Mouse (Mus musculus) midbrain, embryonic 12.5 days (tissue): ENCODE results near the gene Tspan9. TPM values are rescaled to one million over a fixed set of nuclear protein-coding genes. Genes with fewer than 3 reads are reported as not detected.
A peak's percentile ranks its signal among the peaks of the same experiment; 100 is the strongest.

ENCODE experiments used
- ATAC-seq: fragments of 200-750 bp; cut with Nextera tagmentation; 2 replicates; pipeline ENCODE4 v1.8.0; 2017; ENCODE audit warnings: low read depth, moderate TSS enrichment, moderate library complexity; ENCODE audit not compliant: low FRiP score
- H3K27ac ChIP-seq: fragments of 300-500 bp; sonication (generic); replicated peaks from 2 replicates; pipeline ENCODE4 v1.5.1; 2016; ENCODE audit warnings: mild to moderate bottlenecking
- H3K27me3 ChIP-seq: fragments of 300-500 bp; sonication (generic); 2 replicates; pipeline ENCODE4 v1.6.1; 2016; ENCODE audit warnings: mild to moderate bottlenecking
- H3K36me3 ChIP-seq: fragments of 300-500 bp; sonication (generic); 2 replicates; pipeline ENCODE4 v1.6.1; 2016
- H3K4me1 ChIP-seq: fragments of 300-500 bp; sonication (generic); 2 replicates; pipeline ENCODE4 v1.6.1; 2016
- H3K4me2 ChIP-seq: fragments of 300-500 bp; sonication (generic); replicated peaks from 2 replicates; pipeline ENCODE4 v1.6.1; 2016; ENCODE audit warnings: mild to moderate bottlenecking, moderate library complexity
- H3K4me3 ChIP-seq: fragments of 300-500 bp; sonication (generic); 2 replicates; pipeline ENCODE4 v1.5.1; 2016; ENCODE audit warnings: mild to moderate bottlenecking
- H3K9ac ChIP-seq: fragments of 300-500 bp; sonication (generic); replicated peaks from 2 replicates; pipeline ENCODE4 v1.6.1; 2016; ENCODE audit warnings: mild to moderate bottlenecking, moderate library complexity
- H3K9me3 ChIP-seq: fragments of 300-500 bp; sonication (generic); 2 replicates; pipeline ENCODE4 v1.6.1; 2016; ENCODE audit warnings: mild to moderate bottlenecking
- WGBS: fragments of 180-500 bp; shearing (Covaris S2); methylation state at CpG from one replicate; pipeline ENCODE4 v1.1.7; 2016; 5-methylcytosine and 5-hydroxymethylcytosine counted together
- polyA plus RNA-seq: library from polyadenylated mRNA; unstranded; fragments of >200 nt; fragmentation: Nextera tagmentation; extraction: Ambion mirVana; gene quantifications from 2 replicates; pipeline ENCODE4 v1.2.1, GENCODE M21; 2016

The Tspan9 gene
- polyA plus RNA-seq, 1 experiment from 2014 or later = 39.0 TPM

DNA sequence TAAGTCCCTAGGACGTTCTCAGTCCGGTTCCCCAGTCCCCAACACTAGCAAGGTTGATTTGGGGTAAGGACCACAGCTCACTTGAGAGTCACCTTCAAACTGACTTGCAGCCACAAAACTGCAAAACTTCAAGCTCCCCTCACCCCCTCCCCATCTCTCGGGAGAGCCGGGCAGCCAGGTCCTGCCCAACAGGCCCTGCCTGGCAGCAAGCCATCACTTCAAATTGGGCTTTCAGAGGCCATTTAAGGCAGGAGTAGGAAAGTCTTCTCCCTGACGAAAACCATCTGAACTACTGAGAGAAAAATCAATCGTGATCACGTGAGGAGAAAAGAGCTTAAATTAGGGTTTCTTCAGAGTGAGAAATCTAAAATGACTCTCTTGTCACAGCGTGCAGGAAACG lies 44.2 kb downstream of the Tspan9 start:
- H3K9me3 ChIP-seq = no peaks in the 10 kb centered on the region
- no peak for ATAC-seq
- H3K27me3 ChIP-seq = no peaks in the 10 kb centered on the region
- no peaks in the 10 kb centered on the region for H3K36me3 ChIP-seq
- peaks cover 12% of the 10 kb centered on the region for H3K4me1 ChIP-seq
- H3K27ac ChIP-seq = no peak overlapping the region
- H3K9ac ChIP-seq = no peak overlapping the region
- 80% methylated on average over 9 of the region's 9 CpGs for WGBS
- H3K4me2 ChIP-seq = no peak overlapping the region
- no peak overlapping the region for H3K4me3 ChIP-seq

DNA sequence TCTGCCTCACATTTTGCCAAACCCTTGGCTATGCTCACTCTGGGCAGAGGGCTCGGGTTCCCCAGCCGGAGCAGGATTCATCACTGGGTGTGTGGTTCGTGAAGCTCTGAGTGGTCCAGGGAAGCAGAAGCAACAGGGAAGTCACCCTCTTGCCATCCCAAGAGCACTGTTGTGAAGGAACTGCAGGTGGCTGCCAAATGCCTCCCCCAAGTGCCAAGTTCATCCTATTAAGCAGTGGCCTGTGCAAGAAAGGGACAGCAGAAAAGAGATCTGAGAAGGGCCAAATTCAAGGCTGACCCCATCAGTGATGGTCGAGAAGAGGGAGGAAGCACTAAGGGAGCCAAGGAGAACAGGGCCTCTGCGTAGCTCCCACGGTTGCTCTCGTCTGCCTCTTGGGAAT lies 46.9 kb downstream of the Tspan9 start:
- Histone ChIP-seq H3K9ac (no peak overlapping the region), H3K27ac (no peak overlapping the region), H3K4me3 (no peak overlapping the region), H3K4me1 (no peaks in the 10 kb centered on the region), H3K4me2 (no peak overlapping the region), H3K9me3 (no peaks in the 10 kb centered on the region), H3K36me3 (no peaks in the 10 kb centered on the region), H3K27me3 (no peaks in the 10 kb centered on the region)
- WGBS = 87% methylated on average over 7 of the region's 7 CpGs
- ATAC-seq = no peak

- Histone ChIP-seq H3K9me3 (no peaks in the 10 kb centered on the region), H3K27ac (no peak overlapping the region), H3K4me3 (no peak overlapping the region), H3K4me1 (peaks cover 4% of the 10 kb centered on the region; the same call in 1 of the 2 replicates), H3K27me3 (no peaks in the 10 kb centered on the region), H3K36me3 (no peaks in the 10 kb centered on the region), H3K9ac (no peak overlapping the region), H3K4me2 (no peak overlapping the region)
- no peak for ATAC-seq
- 77% methylated on average over 8 of the region's 8 CpGs for WGBS
Measured at GRCm38 (mm10) chr6:128095906-128096305, 47.5 kb downstream of the Tspan9 start.

GRCm38 (mm10) chr6:128095131-128095530 lies 48.3 kb downstream of the Tspan9 start:
- H3K27me3 ChIP-seq = no peaks in the 10 kb centered on the region
- no peak overlapping the region for H3K4me2 ChIP-seq
- no peak overlapping the region for H3K9ac ChIP-seq
- no peak for ATAC-seq
- H3K4me3 ChIP-seq = no peak overlapping the region
- no peak overlapping the region for H3K27ac ChIP-seq
- no peaks in the 10 kb centered on the region for H3K9me3 ChIP-seq
- H3K4me1 ChIP-seq = peaks cover 4% of the 10 kb centered on the region; the same call in 1 of the 2 replicates
- H3K36me3 ChIP-seq = no peaks in the 10 kb centered on the region
- WGBS = 91% methylated on average over 10 of the region's 10 CpGs

GRCm38 (mm10) chr6:128093856-128094628 lies 49.4 kb downstream of the Tspan9 start:
- 86% methylated on average over 15 of the region's 15 CpGs for WGBS
- no peak overlapping the region for H3K9ac ChIP-seq
- ATAC-seq = no peak
- H3K9me3 ChIP-seq = no peaks in the 10 kb centered on the region
- H3K4me1 ChIP-seq = peaks cover 12% of the 10 kb centered on the region
- no peaks in the 10 kb centered on the region for H3K36me3 ChIP-seq
- no peak overlapping the region for H3K27ac ChIP-seq
- no peaks in the 10 kb centered on the region for H3K27me3 ChIP-seq
- H3K4me2 ChIP-seq = no peak overlapping the region
- no peak overlapping the region for H3K4me3 ChIP-seq

GRCm38 (mm10) chr6:128092621-128093020 lies 50.8 kb downstream of the Tspan9 start:
- Histone ChIP-seq H3K9ac (no peak overlapping the region), H3K27me3 (no peaks in the 10 kb centered on the region), H3K36me3 (no peaks in the 10 kb centered on the region), H3K4me3 (no peak overlapping the region), H3K4me1 (peaks cover 16% of the 10 kb centered on the region), H3K4me2 (no peak overlapping the region), H3K9me3 (no peaks in the 10 kb centered on the region), H3K27ac (no peak overlapping the region)
- ATAC-seq = no peak
- WGBS = 81% methylated on average over 5 of the region's 5 CpGs

- peak; percentile 16; the same call in 1 of the 2 replicates for ATAC-seq
- H3K27me3 ChIP-seq = no peaks in the 10 kb centered on the region
- H3K27ac ChIP-seq = no peak overlapping the region
- H3K9ac ChIP-seq = no peak overlapping the region
- no peaks in the 10 kb centered on the region for H3K9me3 ChIP-seq
- peaks cover 18% of the 10 kb centered on the region for H3K4me1 ChIP-seq
- no peaks in the 10 kb centered on the region for H3K36me3 ChIP-seq
- no peak overlapping the region for H3K4me2 ChIP-seq
- WGBS = 85% methylated on average over 4 of the region's 4 CpGs
- no peak overlapping the region for H3K4me3 ChIP-seq
Measured at GRCm38 (mm10) chr6:128091833-128092166, 51.6 kb downstream of the Tspan9 start.

DNA sequence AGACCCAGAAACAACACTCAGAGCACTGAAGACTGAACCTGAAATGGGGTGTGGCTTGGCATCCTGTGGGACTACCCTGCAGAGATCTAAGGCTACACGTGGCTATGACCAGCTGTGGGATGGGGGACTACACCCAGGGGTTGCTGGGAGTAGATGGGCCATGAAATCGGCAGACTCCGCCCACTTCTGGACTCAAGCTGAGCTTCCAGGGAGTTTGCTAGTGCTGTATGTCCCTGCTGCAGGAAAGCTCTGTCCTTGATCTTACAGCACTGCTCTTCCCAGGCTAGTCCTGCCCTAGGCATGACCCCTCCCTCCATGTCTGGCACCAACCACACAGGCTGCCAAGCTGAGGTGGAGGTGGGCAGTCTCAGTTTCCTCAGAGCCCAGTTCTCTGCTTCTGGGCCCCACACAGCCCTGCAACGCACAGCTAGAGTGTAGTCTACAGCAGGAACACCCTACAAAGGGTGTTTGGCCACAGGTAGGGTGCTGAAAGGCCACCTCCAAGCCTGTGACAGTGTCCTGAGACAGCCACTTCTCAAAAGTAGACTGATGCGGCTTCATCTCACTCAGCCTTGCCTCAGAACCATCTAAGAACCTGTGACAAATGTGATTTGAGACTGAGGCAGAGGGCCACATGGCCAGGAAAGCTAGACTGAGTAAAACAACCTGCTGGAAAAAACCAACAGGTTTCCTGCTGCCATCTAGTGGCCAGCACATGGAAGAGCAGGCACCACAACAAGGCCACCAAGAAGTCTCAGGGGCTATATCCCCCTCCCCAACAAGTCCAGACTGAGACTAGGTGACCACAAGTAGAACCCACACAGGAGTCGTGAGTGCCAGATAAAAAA lies 52.2 kb downstream of the Tspan9 start:
- ATAC-seq = peak; percentile 79
- Histone ChIP-seq H3K36me3 (no peaks in the 10 kb centered on the region), H3K4me2 (no peak overlapping the region), H3K9me3 (no peaks in the 10 kb centered on the region), H3K9ac (no peak overlapping the region), H3K4me3 (no peak overlapping the region), H3K27ac (no peak overlapping the region), H3K27me3 (no peaks in the 10 kb centered on the region), H3K4me1 (peaks cover 21% of the 10 kb centered on the region)
- WGBS = 30% methylated on average over 6 of the region's 6 CpGs

GRCm38 (mm10) chr6:128089770-128090702 lies 53.4 kb downstream of the Tspan9 start:
- Histone ChIP-seq H3K9ac (peak overlapping the region; percentile 31; the same call in 1 of the 2 replicates), H3K27me3 (no peaks in the 10 kb centered on the region), H3K9me3 (no peaks in the 10 kb centered on the region), H3K27ac (no peak overlapping the region), H3K4me2 (no peak overlapping the region), H3K36me3 (no peaks in the 10 kb centered on the region), H3K4me1 (peaks cover 27% of the 10 kb centered on the region), H3K4me3 (no peak overlapping the region)
- ATAC-seq = no peak
- 75% methylated on average over 13 of the region's 13 CpGs for WGBS

DNA sequence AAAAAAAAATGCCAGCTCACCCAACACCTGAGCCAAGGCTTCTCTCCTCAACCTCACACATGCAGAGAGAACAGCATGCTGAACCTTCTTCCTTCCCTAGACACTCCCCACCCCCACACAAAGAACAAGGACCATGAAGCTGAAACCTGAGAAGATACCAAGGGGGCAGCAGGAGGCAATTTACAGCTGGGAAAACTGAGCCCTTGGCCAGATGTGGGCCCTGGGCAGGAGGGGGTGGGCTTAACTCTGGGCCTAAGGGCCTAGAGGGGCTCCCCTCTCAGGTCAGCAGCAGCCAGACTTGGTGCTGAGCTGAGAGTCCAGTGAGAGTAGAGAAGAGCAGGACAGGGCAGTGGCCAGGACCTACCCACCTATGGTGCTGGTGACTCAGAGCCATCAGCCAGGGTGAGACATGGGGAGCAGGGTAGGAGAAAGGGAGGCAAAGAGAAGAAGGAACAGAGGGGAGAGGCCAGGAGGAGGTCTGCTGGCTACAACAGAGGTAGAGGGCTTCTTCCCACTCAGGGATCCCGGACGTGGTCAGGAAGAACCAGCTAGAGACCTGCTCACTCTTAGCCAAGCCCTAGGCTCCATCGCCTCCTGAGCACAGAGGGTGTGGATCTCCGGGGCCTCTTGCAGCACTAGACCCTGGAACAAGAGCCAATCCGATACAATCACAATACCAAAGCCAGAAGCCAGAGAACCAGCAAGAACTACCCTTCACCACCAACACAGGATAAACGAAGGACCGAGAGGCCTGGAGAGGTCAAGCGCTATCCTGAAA lies 54.5 kb downstream of the Tspan9 start:
- Histone ChIP-seq H3K4me3 (no peak overlapping the region), H3K9me3 (no peaks in the 10 kb centered on the region), H3K27ac (no peak overlapping the region), H3K4me1 (peaks cover 27% of the 10 kb centered on the region), H3K9ac (no peak overlapping the region), H3K36me3 (no peaks in the 10 kb centered on the region), H3K27me3 (no peaks in the 10 kb centered on the region), H3K4me2 (no peak overlapping the region)
- WGBS = 72% methylated on average over 8 of the region's 8 CpGs
- ATAC-seq = no peak

DNA sequence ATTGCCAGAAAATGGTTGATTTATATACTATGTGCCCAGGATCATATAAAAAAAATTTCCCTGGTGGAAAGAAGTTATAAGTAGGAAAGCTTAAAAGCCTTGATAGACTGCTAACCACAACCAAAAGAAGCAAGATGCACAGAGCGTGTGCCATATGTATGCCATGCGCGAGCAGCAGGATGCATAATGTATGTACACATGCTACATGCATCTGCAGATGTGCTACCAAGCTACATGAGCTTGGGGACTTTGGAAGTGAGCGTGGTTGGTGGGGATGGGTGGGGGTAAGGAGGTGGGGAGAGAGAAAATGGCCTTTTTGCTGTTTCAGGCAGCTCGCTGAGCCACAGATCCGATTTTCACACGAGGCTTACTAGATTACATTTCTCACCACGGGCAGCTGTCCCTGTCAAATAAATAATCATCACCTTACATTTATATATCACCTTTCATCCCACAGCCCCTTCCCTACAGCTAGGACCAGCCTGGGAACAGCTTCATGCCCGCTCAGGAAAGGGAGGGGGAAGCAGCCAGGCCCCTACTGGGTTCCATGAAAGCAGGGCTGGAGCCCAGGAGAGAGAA lies 57.8 kb downstream of the Tspan9 start:
- H3K9ac ChIP-seq = no peak overlapping the region
- H3K36me3 ChIP-seq = no peaks in the 10 kb centered on the region
- H3K9me3 ChIP-seq = no peaks in the 10 kb centered on the region
- no peak overlapping the region for H3K4me2 ChIP-seq
- peak overlapping the region; percentile 1; the same call in 1 of the 2 replicates for H3K27ac ChIP-seq
- H3K27me3 ChIP-seq = no peaks in the 10 kb centered on the region
- H3K4me1 ChIP-seq = peaks cover 23% of the 10 kb centered on the region
- no peak overlapping the region for H3K4me3 ChIP-seq
- WGBS = 57% methylated on average over 9 of the region's 9 CpGs
- ATAC-seq = no peak
